Mouse (Mus musculus) adrenal gland, adult 10 weeks (tissue): ENCODE measurements around the gene Palld. TPM values are rescaled to one million over a fixed set of nuclear protein-coding genes. Genes with fewer than 3 reads are reported as not detected.

ENCODE experiments used
- polyA plus RNA-seq: library from polyadenylated mRNA; stranded (reverse); fragments of 350-450 nt; fragmentation: Illumina TruSeq; extraction: RNeasy Lipid Tissue Mini Kit (QIAGEN cat#74804); gene quantifications from one replicate; pipeline ENCODE4 v1.2.3, GENCODE M21; 2014; ENCODE audit warnings: low read depth, low replicate concordance

Palld gene
- 39.7 TPM for polyA plus RNA-seq

DNA sequence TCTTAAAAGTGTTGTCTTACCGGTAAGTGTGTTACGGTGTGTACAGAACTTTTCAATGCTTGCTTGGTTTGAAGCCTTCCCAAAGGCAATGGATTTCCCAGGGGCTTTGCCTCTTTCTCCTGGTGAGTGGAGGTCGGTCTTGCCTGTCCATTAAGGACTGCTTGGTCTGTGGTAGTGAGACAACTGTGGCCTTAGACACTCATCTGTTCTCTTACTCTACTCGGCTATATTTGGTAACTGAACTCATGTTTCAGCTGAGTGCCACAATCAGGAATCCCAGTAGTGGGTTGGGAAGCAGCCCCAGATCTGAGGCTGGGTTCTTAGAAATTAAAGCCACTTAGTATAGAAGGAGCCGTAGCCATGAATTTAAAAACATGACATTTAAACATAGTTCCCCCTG lies at the start of gene Palld:
Palld (minus strand) TSS at position 170 of the 400 bp plus-strand sequence.

DNA sequence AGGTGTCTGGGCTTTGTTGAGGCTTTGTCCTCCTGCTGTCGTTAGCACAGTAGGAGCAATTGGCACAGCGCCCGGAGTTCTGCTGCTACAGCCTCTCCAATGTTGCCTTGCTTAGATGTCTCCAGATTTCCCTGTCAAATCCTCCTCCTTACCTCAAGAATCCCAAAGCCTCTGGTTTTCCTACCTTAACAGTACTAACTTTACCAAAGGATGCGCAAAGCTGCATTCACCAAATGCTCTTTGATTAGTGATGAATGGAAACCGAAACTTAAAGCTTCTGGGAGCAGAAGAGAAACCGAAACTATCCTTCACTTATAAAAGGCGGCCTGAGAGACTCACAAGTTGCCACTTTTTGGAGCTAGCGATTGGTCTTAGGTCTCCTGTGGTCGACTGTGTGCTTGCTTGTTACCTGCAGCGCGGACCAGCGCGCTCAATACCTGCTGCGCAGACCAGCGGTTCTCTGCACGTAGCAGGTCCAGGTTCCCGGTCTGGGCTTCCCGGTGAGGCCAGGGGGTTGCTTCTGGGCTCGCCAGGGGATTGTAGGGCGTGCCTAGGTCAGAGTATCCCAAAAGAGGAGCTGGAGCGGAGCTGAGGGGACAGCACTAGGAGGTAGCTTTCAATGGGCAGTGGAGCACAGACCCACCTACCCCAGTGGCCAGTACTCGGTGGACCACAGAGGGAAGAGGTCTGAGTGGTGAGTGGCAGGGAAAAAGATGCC lies 25.4 kb upstream of the Palld start, which contains the start of gene Ddx60:
Ddx60 (plus strand) TSS at position 311 of the 718 bp plus-strand sequence.

DNA sequence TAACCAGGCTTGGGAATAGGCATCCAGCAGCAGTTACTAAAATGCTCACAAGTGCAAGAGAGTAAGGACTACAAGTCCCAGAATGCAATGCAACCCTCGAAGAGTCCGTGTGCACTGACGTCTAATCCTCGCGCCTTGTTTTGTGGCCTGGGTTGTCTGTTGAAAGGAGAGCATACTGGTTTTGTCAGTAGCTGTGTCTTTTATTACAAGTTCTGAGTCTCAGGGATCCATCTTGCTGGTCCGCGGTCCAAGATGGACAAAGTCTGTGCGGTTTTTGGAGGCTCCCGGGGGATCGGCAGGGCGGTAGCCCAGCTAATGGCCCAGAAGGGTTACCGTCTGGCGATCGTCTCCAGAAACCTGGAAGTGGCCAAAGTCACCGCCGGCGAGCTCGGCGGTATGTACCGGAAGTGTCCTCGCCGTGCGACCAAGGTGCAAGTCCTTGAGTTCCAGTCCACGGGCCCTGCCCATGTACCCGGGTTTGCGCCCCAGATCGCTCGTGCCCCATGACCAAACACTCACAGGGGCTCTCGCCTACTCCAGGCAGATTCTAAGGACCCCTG lies 414.8 kb downstream of the Palld start, which contains the start of gene Cbr4:
Cbr4 (plus strand) TSS at position 138 of the 560 bp plus-strand sequence.

Other genes starting within 250 kb of the Palld start
- 11.0 TPM for gene Ddx60, start 25.4 kb upstream of the Palld start, polyA plus RNA-seq
- gene Anxa10, start 220.5 kb upstream of the Palld start, polyA plus RNA-seq: not detected